In genomic region chr17:24199252-24199651, GRCm38 (mm10) we compare ENCODE assay signal across 10 mouse cellular contexts. TPM values are rescaled to one million over a fixed set of nuclear protein-coding genes. Genes with fewer than 3 reads are reported as not detected.
DNase-seq lines count a peak whose midpoint lies in the region; ATAC-seq and TF ChIP-seq lines count a peak whose summit lies in the region.
"Had no signal": no experiment of that assay in that cellular context is flagged by ENCODE, and none has a peak within 500 bp of the region (broad histone marks: within the 10 kb centered on the region; RNA-seq: fewer than 3 reads in every experiment).

No protein-coding gene starts in this region.

- H3K36me3 ChIP-seq in forebrain, embryonic 15.5 days = no peaks in the 10 kb centered on the region
- no peaks in the 10 kb centered on the region for H3K36me3 ChIP-seq in forebrain, embryonic 11.5 days (ENCODE audit: control insufficient read depth, insufficient read depth, low read length)
- no peaks in the 10 kb centered on the region; the same call in 1 of the 2 replicates for H3K36me3 ChIP-seq in liver, embryonic 14.5 days (replicated peaks; ENCODE audit: control insufficient read depth, insufficient read depth, low read depth)
- H3K36me3 ChIP-seq: stomach, embryonic 15.5 days had no signal

- H3K27ac ChIP-seq in forebrain, embryonic 15.5 days (replicated peaks) = peak overlapping the region; percentile 74
- no peak overlapping the region for H3K27ac ChIP-seq in forebrain, embryonic 11.5 days (ENCODE audit: low read depth, low read length)
- peak overlapping the region; percentile 36 for H3K27ac ChIP-seq in liver, embryonic 14.5 days
- H3K27ac ChIP-seq: stomach, embryonic 15.5 days had no signal

- WGBS in forebrain, embryonic 15.5 days = 71% methylated on average over 4 of the region's 4 CpGs
- 76% methylated on average over 4 of the region's 4 CpGs for WGBS in forebrain, embryonic 11.5 days
- WGBS in liver, embryonic 14.5 days (ENCODE audit: insufficient replicate concordance) = 15% methylated on average over 4 of the region's 4 CpGs

- no peaks in the 10 kb centered on the region for H3K9me3 ChIP-seq in forebrain, embryonic 15.5 days
- H3K9me3 ChIP-seq in forebrain, embryonic 11.5 days (ENCODE audit: control insufficient read depth, low read length) = no peaks in the 10 kb centered on the region
- no peaks in the 10 kb centered on the region for H3K9me3 ChIP-seq in liver, embryonic 14.5 days (ENCODE audit: control insufficient read depth, low read length)
- H3K9me3 ChIP-seq: stomach, embryonic 15.5 days had no signal

- TF ChIP-seq EP300 in liver, embryonic 14.5 days (IDR thresholded peaks at IDR 0.05; ENCODE audit: low read depth) = peak; percentile 71

- ATAC-seq in forebrain, embryonic 15.5 days (replicated peaks) = 0 out of 2 replicates have a peak, but pooled peaks have one; percentile 42
- no peak for ATAC-seq in forebrain, embryonic 11.5 days (replicated peaks; ENCODE audit: low FRiP score)
- ATAC-seq in liver, embryonic 14.5 days (ENCODE audit: insufficient read depth) = peak; percentile 52; the same call in 1 of the 2 replicates

- no peaks in the 10 kb centered on the region for H3K27me3 ChIP-seq in forebrain, embryonic 15.5 days
- H3K27me3 ChIP-seq in forebrain, embryonic 11.5 days (ENCODE audit: control insufficient read depth, insufficient read depth, low read length) = no peaks in the 10 kb centered on the region
- H3K27me3 ChIP-seq in liver, embryonic 14.5 days (ENCODE audit: control insufficient read depth, insufficient read depth, low read length) = no peaks in the 10 kb centered on the region
- H3K27me3 ChIP-seq: stomach, embryonic 15.5 days had no signal

- H3K4me3 ChIP-seq in forebrain, embryonic 15.5 days = no peak overlapping the region
- no peak overlapping the region for H3K4me3 ChIP-seq in forebrain, embryonic 11.5 days (ENCODE audit: low read depth, low read length)
- no peak overlapping the region for H3K4me3 ChIP-seq in liver, embryonic 14.5 days (ENCODE audit: insufficient read depth in 1 of 2, low read depth in 2 of 2, low read length in 2 of 2)
- H3K4me3 ChIP-seq: stomach, embryonic 15.5 days had no signal

- no peak overlapping the region for H3K9ac ChIP-seq in forebrain, embryonic 15.5 days (replicated peaks)
- H3K9ac ChIP-seq in forebrain, embryonic 11.5 days (ENCODE audit: low read length) = no peak overlapping the region
- peak overlapping the region; percentile 4; the same call in 1 of the 2 replicates for H3K9ac ChIP-seq in liver, embryonic 14.5 days (replicated peaks)
- H3K9ac ChIP-seq: stomach, embryonic 15.5 days had no signal

- no peak for DNase-seq in forebrain, embryonic 11.5 days (ENCODE audit: low spot score)
- DNase-seq in cerebellum, adult 18-20 months = peak; percentile 65 to 66
- peak; percentile 90 for DNase-seq in layer of hippocampus, adult 9-11 months
- DNase-seq in liver, embryonic 14.5 days (ENCODE audit: low read depth in 3 of 3, low spot score in 3 of 3) = peak; percentile 65 to 71 (median 70)
- DNase-seq in retina, embryonic 14.5 days (ENCODE audit: low spot score) = no peak
- DNase-seq in heart, adult 9 months (ENCODE audit: low spot score in 2 of 2) = no peak
- no peak for DNase-seq in spleen, postnatal 4 days (ENCODE audit: low spot score in 2 of 2)
- DNase-seq: B cell, adult 2 months had no signal

- TF ChIP-seq CTCF in liver, embryonic 14.5 days (IDR thresholded peaks at IDR 0.05; ENCODE audit: low read depth) = no peak

- no peak overlapping the region for H3K4me2 ChIP-seq in forebrain, embryonic 15.5 days (replicated peaks)
- no peak overlapping the region for H3K4me2 ChIP-seq in forebrain, embryonic 11.5 days (ENCODE audit: low read depth, low read length, severe bottlenecking)
- H3K4me2 ChIP-seq in liver, embryonic 14.5 days (ENCODE audit: low read depth) = peak overlapping the region; percentile 39
- H3K4me2 ChIP-seq: stomach, embryonic 15.5 days had no signal

- peaks cover 24% of the 10 kb centered on the region for H3K4me1 ChIP-seq in forebrain, embryonic 15.5 days
- H3K4me1 ChIP-seq in forebrain, embryonic 11.5 days (replicated peaks; ENCODE audit: control insufficient read depth, insufficient read depth, low read length) = no peaks in the 10 kb centered on the region
- peaks cover 81 to 87% of the 10 kb centered on the region in 2 experiments for H3K4me1 ChIP-seq in liver, embryonic 14.5 days (replicated peaks; ENCODE audit: control insufficient read depth in 2 of 2, insufficient read depth in 2 of 2, low read length in 1 of 2)

RNA-seq across cellular contexts. Expression of gene Tbc1d24, which starts 6.1 kb away (rescaled TPM):
- polyA plus RNA-seq in forebrain, embryonic 15.5 days (2015; fragmentation: Nextera tagmentation; extraction: Ambion mirVana) = 18.8 and 19.5 TPM in 2 replicates
- 8.3 and 8.4 TPM in 2 replicates for polyA plus RNA-seq in forebrain, embryonic 11.5 days (2014; fragmentation: Nextera tagmentation; extraction: Ambion mirVana)
- polyA plus RNA-seq in liver, embryonic 14.5 days (2012; rRNA removed) = 14.1 TPM in 2 replicates
- 4.9 and 5.4 TPM in 2 replicates for polyA plus RNA-seq in liver, embryonic 14.5 days (2014; fragmentation: Nextera tagmentation; extraction: Ambion mirVana)

RNA-seq across cellular contexts. Expression of gene Ntn3, which starts 10.1 kb away (rescaled TPM):
- 4.9 and 5.2 TPM in 2 replicates for polyA plus RNA-seq in forebrain, embryonic 15.5 days (2015; fragmentation: Nextera tagmentation; extraction: Ambion mirVana)
- polyA plus RNA-seq in forebrain, embryonic 11.5 days (2014; fragmentation: Nextera tagmentation; extraction: Ambion mirVana) = 3.8 and 4.9 TPM in 2 replicates
- polyA plus RNA-seq in liver, embryonic 14.5 days (2012; rRNA removed) = 0.59 and 0.64 TPM in 2 replicates
- 0.45 and 0.69 TPM in 2 replicates for polyA plus RNA-seq in liver, embryonic 14.5 days (2014; fragmentation: Nextera tagmentation; extraction: Ambion mirVana)

RNA-seq across cellular contexts. Expression of gene Tedc2, which starts 21.4 kb away (rescaled TPM):
- polyA plus RNA-seq in forebrain, embryonic 15.5 days (2015; fragmentation: Nextera tagmentation; extraction: Ambion mirVana) = 13.0 and 13.5 TPM in 2 replicates
- 17.7 and 19.2 TPM in 2 replicates for polyA plus RNA-seq in forebrain, embryonic 11.5 days (2014; fragmentation: Nextera tagmentation; extraction: Ambion mirVana)
- 18.3 and 21.1 TPM in 2 replicates for polyA plus RNA-seq in liver, embryonic 14.5 days (2012; rRNA removed)
- polyA plus RNA-seq in liver, embryonic 14.5 days (2014; fragmentation: Nextera tagmentation; extraction: Ambion mirVana) = 7.7 and 7.9 TPM in 2 replicates

RNA-seq across cellular contexts. Expression of gene Atp6v0c, which starts 29.8 kb away (rescaled TPM):
- 872 and 917 TPM in 2 replicates for polyA plus RNA-seq in forebrain, embryonic 15.5 days (2015; fragmentation: Nextera tagmentation; extraction: Ambion mirVana)
- 394 and 453 TPM in 2 replicates for polyA plus RNA-seq in forebrain, embryonic 11.5 days (2014; fragmentation: Nextera tagmentation; extraction: Ambion mirVana)
- polyA plus RNA-seq in liver, embryonic 14.5 days (2012; rRNA removed) = 236 and 271 TPM in 2 replicates
- 326 and 346 TPM in 2 replicates for polyA plus RNA-seq in liver, embryonic 14.5 days (2014; fragmentation: Nextera tagmentation; extraction: Ambion mirVana)

RNA-seq across cellular contexts. Expression of gene Amdhd2, which starts 35.7 kb away (rescaled TPM):
- 28.7 and 31.5 TPM in 2 replicates for polyA plus RNA-seq in forebrain, embryonic 15.5 days (2015; fragmentation: Nextera tagmentation; extraction: Ambion mirVana)
- 29.5 and 34.7 TPM in 2 replicates for polyA plus RNA-seq in forebrain, embryonic 11.5 days (2014; fragmentation: Nextera tagmentation; extraction: Ambion mirVana)
- 11.6 and 12.7 TPM in 2 replicates for polyA plus RNA-seq in liver, embryonic 14.5 days (2012; rRNA removed)
- 17.6 and 21.7 TPM in 2 replicates for polyA plus RNA-seq in liver, embryonic 14.5 days (2014; fragmentation: Nextera tagmentation; extraction: Ambion mirVana)

Comparison
In these comparisons a context has a peak if more than half of its experiments do, and no peak if none do; other contexts are left out.
1. DNase-seq: peak in cerebellum, adult 18-20 months (2 of 2), layer of hippocampus, adult 9-11 months (single experiment) and liver, embryonic 14.5 days (3 of 3); none in forebrain, embryonic 11.5 days (single experiment), retina, embryonic 14.5 days (single experiment), heart, adult 9 months (0 of 2) and spleen, postnatal 4 days (0 of 2).